Mouse (Mus musculus) hematopoietic multipotent progenitor cell, adult 10-12 weeks (in vitro differentiated cells): ENCODE results near the gene Gpr142. TPM values are rescaled to one million over a fixed set of nuclear protein-coding genes. Genes with fewer than 3 reads are reported as not detected.

ENCODE experiments used
- polyA plus RNA-seq: library from polyadenylated mRNA; stranded (reverse); fragments of >175 nt; gene quantifications from 2 replicates; pipeline ENCODE4 v1.2.3, GENCODE M21; 2012; ENCODE audit warnings: low replicate concordance

The Gpr142 gene
- not detected in 2 replicates for polyA plus RNA-seq

DNA sequence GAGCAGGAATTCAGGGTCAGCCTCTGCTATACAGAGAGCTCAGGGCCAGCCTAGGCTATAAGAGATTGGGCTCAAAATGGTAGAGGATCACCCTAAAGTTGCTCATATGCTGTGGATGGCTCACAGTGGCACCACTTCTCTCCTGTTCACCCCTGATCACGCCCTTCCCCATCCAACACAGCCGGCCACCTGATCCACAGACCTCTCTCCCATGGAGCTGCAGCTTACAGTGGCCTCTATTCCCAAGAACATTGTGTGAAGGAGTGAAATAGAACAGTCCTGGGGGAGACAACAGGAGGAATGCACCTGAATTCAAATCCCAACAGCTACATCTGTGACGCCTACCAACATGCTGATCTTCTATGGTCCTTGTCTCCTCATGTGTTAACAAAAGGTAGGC, at the start of gene Gpr142:
Gene Gpr142, plus strand, starts transcription at position 301 of the 400 bp plus-strand sequence.

GRCm38 (mm10) chr11:114764820-114765818, 33.6 kb upstream of the Gpr142 start, which contains the start of gene Kif19a:
Kif19a (plus strand) TSS chr11:114765388.

DNA sequence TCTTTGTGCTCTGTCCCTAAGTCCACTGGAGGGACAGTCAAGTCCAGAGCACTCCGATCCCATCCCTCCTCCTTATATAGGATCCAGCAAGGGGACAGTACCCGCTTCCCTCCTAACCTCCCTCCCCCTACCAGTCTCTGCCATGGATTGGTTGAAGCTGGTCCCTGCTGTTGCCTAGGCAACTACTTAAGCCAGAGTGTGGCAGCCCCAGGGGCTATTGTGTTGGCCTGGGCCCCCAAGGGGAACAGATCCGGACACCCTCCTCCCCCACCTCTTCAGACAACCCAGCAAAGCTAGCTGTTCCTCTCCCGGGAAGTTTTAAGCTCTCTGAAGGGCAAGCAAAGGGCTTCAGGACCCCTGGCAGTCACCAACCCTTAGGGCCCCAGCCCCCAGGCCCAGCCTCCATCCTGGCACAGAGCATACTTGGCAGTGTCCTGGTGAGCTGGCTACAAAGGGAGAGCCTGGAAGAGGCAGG, 2.8 kb upstream of the Gpr142 start, which contains the start of gene Btbd17:
Gene Btbd17, minus strand, starts transcription at position 98 of the 475 bp plus-strand sequence.

GRCm38 (mm10) chr11:114850452-114851268, 51.9 kb downstream of the Gpr142 start, which contains the start of gene Gprc5c:
Gprc5c (plus strand) TSS chr11:114851152.

Other genes starting within 250 kb of the Gpr142 start
- 101 and 376 TPM in 2 replicates for gene Rpl38, start 130.4 kb upstream of the Gpr142 start, polyA plus RNA-seq
- gene Ttyh2, start 123.5 kb upstream of the Gpr142 start, polyA plus RNA-seq = 7.9 and 9.2 TPM in 2 replicates
- gene Dnaic2, start 71.5 kb upstream of the Gpr142 start, polyA plus RNA-seq = 0.12 TPM in 1 of 2 replicates, not detected in the other
- gene Kif19a, start 33.5 kb upstream of the Gpr142 start, polyA plus RNA-seq = 10.1 and 14.4 TPM in 2 replicates
- gene Btbd17, start 3.0 kb upstream of the Gpr142 start, polyA plus RNA-seq = 0.54 TPM in 1 of 2 replicates, not detected in the other
- 2.2 and 2.4 TPM in 2 replicates for gene Gprc5c, start 52.2 kb downstream of the Gpr142 start, polyA plus RNA-seq
- 5.7 and 7.1 TPM in 2 replicates for gene Cd300a, start 91.1 kb downstream of the Gpr142 start, polyA plus RNA-seq
- gene Cd300lb, start 135.5 kb downstream of the Gpr142 start, polyA plus RNA-seq = 4.0 and 11.4 TPM in 2 replicates
- 0.28 and 0.65 TPM in 2 replicates for gene Cd300c, start 170.2 kb downstream of the Gpr142 start, polyA plus RNA-seq
- 0.70 and 0.89 TPM in 2 replicates for gene Cd300ld, start 191.0 kb downstream of the Gpr142 start, polyA plus RNA-seq
- 2.3 and 2.7 TPM in 2 replicates for gene Cd300c2, start 203.0 kb downstream of the Gpr142 start, polyA plus RNA-seq
- gene Cd300ld2, start 217.3 kb downstream of the Gpr142 start, polyA plus RNA-seq = not detected in 2 replicates
- gene Cd300ld4, start 228.1 kb downstream of the Gpr142 start, polyA plus RNA-seq = not detected in 2 replicates
- gene Cd300ld5, start 238.8 kb downstream of the Gpr142 start, polyA plus RNA-seq = 2.4 TPM in 1 of 2 replicates, not detected in the other
- gene Cd300ld3, start 249.5 kb downstream of the Gpr142 start, polyA plus RNA-seq = 4.6 and 5.0 TPM in 2 replicates